Mouse (Mus musculus): ENCODE results near the gene Camk2d.

Camk2d gene

DNA sequence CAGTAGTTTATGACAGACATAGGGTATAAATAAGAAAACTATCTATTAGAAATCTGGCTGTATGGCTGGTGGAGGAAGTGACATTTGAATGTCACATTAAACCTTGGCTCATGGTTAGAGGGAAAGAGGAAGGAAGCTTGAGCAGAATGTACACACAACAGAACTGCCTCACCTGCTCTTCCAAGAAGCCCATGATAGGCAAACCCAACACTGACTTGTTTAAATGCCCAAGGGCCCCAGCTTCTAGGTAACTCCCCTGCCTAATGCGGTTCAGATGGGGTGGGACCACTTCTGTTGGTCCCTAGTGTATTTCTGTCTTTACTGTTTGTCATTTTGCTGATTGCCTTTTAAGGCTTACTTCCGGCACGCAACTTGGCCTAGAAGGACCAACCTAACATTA, 226.3 kb downstream of the Camk2d start:
- DNase-seq (ENCODE audit: low spot score), result no peak

DNA sequence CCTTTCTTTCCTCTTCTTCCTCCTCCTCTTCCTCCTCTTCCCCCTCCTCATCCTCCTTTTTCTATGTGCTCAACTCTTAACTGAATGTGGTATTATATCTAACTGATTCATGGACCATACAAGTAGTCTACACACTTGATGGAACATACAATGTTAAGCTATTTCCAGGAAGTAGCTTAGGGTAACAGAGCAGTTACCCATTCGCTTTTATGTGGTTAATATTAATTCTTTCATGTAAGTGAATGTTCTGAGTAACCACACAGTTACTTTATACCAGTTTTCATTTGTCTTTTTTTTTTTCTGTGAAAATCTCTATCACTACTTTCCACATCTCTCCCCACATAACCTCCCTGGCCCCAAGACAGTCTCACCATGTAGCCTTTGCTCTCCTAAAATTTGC, 228.8 kb downstream of the Camk2d start:
- no peak for DNase-seq (ENCODE audit: low spot score)

DNA sequence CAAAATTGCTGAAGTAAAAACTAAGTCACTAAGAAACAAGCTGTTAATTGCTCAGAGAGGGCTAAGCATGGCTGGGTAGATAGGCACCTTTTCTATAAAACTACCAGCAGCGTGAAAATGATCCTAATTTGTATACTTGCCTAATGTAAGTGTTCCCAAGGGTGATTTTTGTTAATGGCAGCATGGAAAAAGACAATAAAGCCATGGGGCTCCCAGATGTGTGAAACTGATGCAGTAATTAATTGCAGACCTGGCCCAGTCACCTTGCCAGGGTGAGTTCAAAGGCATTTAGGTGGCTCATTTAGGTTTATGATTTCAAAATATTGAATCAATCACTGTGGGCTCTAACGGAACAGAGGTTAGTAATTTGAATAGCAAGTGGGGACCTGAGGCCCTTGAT, 230.1 kb downstream of the Camk2d start:
- no peak for DNase-seq (ENCODE audit: low spot score)

- no peak for DNase-seq (ENCODE audit: low spot score)
These were observed 231.8 kb downstream of the Camk2d start for GRCm38 (mm10) chr3:126827900-126828299.

- no peak for DNase-seq (ENCODE audit: low spot score)
These were observed 233.7 kb downstream of the Camk2d start for GRCm38 (mm10) chr3:126829817-126830216.

GRCm38 (mm10) chr3:126831418-126832138, 235.5 kb downstream of the Camk2d start:
- no peak for DNase-seq (ENCODE audit: low spot score)

GRCm38 (mm10) chr3:126834641-126835167, 238.6 kb downstream of the Camk2d start:
- no peak for DNase-seq (ENCODE audit: low spot score)

- DNase-seq (ENCODE audit: low spot score), result no peak
These were observed 246.7 kb downstream of the Camk2d start for GRCm38 (mm10) chr3:126842780-126843179.

DNA sequence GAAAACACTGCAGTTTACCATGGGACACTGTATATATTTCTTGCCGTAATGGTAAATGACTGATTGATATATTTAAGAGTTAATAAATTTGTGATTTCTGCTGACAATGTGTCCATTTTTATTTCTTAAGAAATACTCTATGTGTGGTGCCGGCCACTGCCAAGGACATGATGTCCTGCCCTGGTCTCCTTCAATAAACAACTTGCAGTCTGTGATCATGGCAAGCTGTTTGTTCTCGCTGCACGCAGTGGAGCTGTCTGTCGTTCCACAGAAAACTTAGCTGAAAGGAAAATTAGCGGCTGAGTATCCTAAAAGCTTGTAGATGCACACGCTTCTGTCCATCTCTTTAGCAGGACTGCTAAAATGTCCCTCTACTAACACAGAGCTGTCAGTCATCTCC, 248.7 kb downstream of the Camk2d start:
- no peak for DNase-seq (ENCODE audit: low spot score)

DNA sequence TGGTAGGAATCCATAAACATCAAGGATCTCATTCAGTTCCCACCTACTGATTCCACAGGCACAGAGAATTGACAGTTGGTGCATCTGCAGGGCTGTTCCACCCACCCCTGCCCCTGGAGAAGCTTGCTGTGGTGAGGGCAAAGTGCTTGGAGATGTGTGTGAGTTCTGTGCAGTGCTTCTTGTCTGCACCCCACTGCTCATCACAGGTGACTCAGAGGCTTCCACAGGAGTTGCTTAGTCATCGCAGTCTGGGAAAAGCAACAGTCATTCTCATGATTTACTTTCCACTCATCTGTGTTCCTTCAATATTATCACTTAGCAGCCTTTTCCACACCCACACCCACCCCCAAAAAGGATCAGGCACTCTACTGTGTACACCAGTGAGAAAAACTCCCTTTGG, 252.0 kb downstream of the Camk2d start:
- no peak for DNase-seq (ENCODE audit: low spot score)

GRCm38 (mm10) chr3:126860442-126860841, 264.3 kb downstream of the Camk2d start:
- DNase-seq (ENCODE audit: low spot score), result no peak

DNA sequence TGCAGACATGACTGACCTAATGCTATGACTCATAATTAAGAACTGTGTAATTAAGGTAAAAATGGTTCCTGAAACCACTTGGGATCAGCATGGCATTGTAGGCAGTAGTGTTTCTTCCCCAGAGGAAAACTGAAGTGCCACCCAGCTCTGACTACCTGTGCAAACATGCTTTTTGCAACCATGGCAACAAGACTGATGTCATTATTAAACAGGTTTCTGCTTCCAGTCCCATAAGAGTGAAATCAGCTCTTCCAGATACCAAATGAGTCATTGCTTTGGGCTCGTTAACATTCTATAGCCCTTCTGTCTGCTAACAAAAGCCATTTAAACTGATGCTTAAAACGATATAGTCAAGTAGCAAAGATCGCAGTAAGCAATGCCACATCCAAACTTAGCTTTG, 273.5 kb downstream of the Camk2d start:
- no peak for DNase-seq (ENCODE audit: low spot score)

DNA sequence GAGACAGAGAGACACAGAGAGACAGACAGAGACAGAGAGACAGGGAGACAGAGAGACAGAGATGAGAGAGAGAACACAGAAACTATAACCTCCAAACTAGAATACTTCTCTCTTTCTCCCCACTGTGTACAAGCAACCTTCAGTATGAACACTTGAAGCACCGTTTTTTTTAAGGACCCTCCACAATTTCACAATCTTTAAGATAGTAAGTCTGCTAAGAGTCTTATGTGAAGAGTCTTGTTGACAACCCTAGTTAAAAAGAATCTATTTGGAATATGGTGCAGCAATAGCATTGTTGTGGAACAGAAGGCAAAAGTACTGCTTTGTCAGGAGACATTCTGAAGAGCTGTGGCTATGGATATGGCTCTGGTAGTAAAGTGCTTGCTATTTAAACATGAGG, 274.6 kb downstream of the Camk2d start:
- no peak for DNase-seq (ENCODE audit: low spot score)

DNA sequence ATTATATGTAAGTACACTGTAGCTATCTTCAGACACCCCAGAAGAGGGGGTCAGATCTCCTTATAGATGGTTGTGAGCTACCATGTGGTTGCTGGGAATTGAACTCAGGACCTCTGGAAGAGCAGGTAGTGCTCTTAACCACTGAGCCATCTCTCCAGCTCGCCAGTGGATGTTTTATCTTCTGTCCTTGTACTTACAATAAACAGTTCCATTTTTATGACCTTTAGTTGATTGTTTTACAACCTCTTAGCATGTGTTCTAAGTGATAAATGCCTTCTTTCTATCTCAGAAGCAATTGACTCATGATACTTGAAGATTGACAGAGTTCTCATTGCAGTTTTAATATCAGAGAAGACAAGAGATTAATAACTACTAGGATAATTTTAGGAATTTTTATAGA, 282.1 kb downstream of the Camk2d start:
- DNase-seq (ENCODE audit: low spot score), result no peak

DNA sequence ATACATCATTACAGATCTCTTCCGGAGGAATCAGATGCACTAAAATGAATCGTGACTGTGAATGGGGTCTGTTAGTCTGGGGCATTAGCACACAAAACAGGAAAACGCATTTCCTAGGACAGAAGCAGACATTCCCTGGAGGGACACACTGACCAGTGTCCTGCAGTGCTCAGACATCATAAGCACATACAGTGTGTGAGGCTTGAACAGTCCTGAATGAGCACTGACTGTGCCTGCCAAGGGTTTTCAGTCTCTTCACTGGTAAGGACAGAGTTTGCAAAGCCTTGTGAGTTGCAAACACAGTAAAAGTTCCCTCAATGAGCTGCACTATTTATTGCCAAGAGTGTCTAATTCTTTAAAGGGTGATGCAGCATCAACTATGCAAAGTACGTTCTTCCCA, 290.0 kb downstream of the Camk2d start:
- DNase-seq (ENCODE audit: low spot score), result no peak

DNA sequence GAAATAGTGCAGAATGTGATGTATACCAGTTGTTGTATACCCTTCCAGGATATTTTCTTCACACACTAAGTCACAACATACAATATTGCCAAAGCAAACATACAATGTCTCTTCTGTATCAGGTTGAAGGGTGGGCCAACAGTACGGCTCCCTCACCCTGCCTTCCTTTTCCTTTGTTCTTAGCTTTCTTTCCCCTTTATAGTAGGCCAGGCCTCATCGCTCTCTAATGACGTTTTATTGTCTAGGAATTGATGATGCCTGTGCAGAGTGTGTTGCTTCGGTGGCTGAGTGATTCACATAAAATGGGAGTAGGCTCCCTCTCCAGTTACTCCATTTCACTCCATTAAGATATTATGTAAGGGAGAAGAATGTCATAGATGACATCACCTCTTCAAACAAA, 290.5 kb downstream of the Camk2d start:
- no peak for DNase-seq (ENCODE audit: low spot score)

Data from urinary bladder, postnatal 10 days (tissue).